Mouse (Mus musculus) R1 (cell line): ENCODE data around the gene Myog.
A peak's percentile ranks its signal among the peaks of the same experiment; 100 is the strongest.
"Not testable (repeated sequence)": the region's sequence is repeated elsewhere in the genome, so short reads cannot be mapped to it uniquely, and the experiment has no call there.

ENCODE experiments used
- DNase-seq: peaks from one replicate; pipeline ENCODE4 v3.0.0-alpha.2; 2018; ENCODE audit warnings: low read depth, low spot score

Gene Myog

DNA sequence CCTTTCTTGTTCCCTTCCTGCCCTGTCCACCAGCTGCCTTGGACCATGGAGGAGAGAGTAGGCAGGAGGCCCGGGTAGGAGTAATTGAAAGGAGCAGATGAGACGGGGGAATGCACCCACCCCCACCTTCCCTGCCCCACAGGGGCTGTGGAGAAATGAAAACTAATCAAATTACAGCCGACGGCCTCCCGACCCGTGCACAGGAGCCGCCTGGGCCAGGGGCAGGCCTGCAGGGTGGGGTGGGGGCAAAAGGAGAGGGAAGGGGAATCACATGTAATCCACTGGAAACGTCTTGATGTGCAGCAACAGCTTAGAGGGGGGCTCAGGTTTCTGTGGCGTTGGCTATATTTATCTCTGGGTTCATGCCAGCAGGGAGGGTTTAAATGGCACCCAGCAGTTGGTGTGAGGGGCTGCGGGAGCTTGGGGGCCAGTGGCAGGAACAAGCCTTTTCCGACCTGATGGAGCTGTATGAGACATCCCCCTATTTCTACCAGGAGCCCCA is at the start of gene Myog:
Gene Myog (plus strand): TSS at position 392 of the 502 bp plus-strand sequence.
- no peak for DNase-seq

DNA sequence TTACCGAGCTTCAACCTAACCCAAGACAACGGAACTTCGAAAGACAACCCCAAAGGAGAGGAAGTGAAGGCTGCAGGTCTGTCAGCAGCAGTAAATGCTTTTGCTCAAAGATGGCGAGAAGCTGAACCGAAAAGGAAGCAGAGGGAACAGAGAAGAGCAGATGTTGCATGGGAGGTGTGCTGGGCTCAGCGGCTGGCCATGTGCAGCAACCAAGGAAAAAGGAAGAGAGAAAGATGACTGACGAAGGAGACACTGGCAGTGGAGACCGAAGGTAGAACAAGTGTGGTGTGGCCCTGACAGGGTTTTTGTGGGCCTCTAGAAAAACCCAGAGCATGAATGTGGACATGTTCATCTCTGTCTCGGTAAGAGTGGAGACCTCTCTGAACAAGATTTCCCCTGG is 49.1 kb upstream of the Myog start:
- no peak for DNase-seq

DNA sequence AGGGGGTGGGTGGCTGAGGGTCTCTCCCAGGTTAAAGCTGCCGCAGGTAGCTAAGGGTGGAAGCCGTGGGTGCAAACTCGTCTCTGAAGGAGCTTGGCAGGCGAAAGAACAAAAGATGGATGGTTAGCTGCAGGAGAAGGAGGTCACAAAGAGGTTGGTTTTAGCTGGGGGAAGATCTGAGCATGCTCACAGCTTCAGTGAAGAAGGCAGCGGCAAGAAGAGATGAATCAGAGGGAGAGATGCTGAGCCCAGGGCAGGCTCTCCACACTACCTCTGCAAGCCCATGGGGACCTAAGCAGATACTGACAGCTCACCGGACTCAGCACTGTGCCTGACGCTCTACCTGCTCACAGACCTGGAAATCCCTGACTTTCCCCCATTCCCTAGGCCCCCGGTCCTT is 48.5 kb upstream of the Myog start:
- no peak for DNase-seq

DNA sequence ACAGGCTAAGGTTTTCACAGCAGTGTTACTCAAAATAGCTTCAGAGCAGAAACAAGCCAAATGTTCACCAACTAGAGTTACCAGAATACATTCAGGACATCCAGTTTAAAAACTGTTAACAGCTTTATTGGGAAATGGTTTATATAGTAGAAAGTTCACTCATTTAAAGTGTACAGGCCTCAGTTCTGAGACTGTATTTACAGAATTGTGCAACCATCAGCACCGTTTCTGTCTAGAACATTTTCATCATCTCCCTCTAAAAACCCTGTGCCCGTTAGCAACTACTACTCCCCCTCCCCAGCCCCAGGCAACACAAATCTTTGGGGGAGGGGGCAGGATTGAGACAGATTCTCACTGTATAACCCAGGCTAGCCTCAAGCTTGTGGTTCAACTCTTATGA is 47.5 kb upstream of the Myog start:
- DNase-seq, result no peak

DNA sequence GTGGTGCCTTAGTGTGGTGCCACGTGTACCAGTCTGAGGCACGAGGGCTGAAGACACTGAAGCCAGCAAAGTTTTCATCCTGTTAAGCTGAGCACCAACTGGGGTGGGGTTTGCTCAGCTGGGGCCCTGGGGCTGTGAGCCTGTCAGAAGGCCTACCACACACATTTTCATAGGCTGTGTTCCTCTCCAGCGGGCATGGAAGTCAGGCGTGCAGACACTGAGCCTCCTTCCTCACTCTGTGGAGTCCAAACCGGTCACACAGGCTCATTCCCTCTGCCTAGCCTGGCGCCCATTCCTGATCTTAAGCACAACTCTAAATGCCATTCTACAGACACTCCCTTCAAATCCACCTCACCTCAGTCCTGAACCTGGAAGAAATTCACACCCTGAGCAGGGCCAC is 46.3 kb upstream of the Myog start:
- no peak for DNase-seq

DNA sequence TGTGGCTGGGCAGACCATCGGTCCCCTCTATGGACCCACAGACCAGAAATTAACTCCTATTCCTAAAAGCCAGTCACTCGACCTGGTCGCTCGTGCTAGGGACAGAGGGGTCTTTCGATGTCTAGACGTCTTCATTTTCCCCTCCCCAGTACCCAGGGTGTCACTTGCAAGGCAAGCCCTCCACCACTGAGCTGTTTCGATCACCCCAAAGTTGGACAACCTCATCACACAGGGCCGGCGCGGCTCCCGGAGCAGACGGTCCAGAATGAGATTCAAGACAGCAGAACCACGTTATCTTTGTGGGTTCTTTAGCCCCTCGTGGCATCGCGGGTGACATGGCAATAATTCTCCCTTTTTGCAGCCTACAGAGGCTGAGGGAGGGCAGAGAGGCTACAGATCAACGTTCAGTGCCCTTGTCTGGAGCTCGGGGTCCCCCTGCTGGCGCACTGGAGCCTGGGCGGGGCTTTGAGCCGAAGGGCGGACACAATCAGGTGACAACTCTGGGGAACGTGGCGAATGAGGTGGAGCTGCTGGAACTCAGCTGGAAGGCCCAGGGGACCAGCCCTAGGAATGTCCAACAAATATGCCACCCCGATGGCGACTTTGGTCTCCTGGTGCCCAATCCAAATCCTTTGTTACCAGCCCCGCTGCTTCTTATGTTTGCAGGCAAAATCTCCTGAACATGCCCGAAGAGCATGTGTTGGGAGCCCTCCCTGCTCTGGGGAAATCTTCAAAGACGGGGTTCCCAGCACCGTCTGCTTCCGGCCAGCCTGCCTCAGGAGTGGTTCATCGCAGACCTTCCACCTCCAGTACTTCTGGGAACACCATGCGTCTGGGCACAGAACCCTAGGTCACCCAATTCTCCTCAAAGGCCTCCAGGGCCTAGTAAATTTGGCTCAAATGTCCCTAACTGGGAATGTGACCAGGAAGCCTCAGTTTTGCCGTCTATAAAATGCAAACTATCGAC is 45.6 kb upstream of the Myog start:
- peak; percentile 85 for DNase-seq

DNA sequence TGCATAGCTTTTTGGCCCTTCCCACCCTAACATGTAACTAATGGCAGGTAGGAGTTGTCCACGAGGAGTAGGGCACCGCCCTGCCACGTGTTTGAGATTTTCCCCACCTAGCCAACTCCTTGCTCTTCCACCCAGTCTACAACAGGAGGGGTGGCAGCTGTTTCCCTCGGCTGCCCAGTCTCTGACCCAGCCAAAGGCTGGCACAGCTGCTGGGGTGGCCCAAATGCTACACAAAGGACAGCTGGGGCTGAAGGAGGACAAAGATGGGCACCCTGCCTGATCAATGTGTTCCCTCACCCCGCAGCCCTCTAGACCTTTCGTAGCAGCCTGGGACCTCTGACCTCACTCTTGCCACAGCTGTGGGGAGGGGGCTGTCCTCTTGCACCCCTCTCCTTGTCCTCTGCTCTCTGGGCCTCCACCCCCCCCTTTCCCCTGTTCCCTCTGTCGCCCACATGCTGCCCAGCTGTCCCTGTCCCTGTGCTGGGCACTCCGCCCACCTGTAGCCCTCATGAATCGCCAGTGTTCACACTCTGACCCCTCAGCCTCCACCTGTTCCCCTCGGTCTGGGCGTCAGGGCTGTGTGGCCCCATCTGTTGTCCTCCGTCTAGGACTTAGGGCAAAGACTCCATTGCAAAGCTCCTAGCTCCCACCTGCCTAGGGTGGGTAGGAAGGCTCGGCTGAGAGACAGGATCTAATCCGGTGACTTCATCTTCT is 44.6 kb upstream of the Myog start:
- DNase-seq, result no peak

DNA sequence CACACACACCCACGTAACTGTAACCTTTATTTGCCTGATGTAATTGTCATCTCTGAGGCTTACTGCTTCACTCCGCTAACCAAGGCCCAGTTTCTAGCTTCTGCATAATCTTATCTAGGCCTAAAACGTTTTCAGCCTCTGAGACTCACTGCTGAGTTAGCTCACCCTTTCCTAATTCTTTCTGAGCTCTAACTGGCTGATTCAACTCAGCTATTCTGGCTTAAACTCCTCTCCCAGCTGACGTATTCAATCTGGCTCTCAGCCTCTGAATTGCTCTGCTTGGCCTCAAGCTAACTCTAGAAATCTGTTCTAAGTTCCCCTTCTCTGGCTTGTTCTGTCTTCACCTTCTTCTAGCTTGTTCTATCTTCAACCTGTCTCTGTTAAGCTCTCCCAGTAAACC is 43.2 kb upstream of the Myog start:
- DNase-seq, result no peak

DNA sequence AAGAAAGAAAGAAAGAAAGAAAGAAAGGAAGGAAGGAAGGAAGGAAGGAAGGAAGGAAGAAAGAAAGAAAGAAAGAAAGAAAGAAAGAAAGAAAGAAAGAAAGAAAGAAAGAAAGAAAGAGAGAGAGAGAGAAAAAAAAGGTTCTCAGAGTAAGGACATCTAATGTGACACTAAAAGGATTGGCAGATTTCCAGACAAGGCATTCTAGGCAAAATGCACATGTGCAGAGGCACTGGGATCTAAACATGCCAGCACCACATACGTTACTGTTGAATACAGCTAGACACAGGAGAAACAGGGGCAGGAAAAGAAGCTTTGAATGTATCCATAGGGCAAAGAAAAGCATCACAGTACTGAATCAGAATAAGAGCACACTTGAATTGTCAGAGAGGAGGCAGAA is 40.1 kb upstream of the Myog start:
- not testable (repeated sequence) for DNase-seq

DNA sequence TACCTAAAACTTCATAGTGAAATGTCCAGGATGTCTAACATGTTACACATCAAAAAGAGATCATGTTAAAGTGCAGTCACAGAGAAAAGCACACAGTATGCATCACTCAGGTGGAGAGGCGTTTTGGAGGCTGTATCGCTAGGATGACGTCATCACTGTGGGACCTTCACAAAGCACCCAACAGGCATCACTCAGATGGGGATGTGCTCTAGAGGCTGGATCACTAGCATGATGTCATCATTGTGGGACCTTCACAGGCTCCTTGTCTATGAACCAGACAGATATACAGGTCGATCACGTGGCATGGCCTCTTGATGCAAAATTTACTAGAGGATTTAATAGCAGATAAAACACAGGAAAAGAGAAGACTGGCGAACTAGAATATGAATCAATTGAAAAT is 25.4 kb upstream of the Myog start:
- DNase-seq, result peak; percentile 67

DNA sequence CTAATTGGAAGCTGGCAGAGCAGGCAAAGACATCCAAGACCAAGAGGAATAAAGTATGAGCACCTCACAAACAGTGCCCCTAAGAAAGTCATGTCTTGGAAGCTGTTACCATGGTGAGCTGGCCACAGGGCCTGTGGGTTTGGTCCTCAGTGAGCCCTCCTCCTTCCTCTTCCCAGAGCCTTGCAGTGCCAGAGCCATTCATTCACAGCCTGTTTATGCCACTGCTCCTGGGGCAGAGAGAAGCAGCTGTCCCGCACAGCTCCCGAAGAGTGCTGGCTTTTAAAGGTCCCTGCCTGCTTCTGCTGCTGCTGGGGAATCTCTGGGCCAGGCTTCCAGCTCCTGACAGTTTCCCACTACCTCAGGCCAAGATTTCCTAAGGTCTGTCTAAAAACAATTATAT is 24.0 kb upstream of the Myog start:
- DNase-seq, result no peak

DNA sequence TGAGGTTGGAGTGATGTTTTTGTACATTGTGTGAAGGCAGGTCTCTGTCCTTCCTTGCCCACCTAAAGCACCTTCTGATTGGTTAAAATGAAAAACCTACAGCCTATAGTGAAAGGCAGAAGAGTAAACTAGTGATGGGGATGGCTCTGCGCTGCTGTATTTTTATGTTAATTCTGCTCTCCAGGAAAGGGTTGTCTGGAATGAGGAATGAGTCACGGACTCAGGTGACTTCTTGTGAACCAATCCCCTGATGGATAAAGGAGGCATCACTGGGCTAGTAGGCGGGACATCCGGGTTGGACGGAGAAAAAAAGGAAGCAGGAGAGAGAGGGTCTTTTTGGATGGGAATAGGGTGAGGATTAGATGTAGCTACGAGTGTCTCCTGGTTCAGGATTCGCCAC is 19.8 kb upstream of the Myog start:
- peak; percentile 87 for DNase-seq

DNA sequence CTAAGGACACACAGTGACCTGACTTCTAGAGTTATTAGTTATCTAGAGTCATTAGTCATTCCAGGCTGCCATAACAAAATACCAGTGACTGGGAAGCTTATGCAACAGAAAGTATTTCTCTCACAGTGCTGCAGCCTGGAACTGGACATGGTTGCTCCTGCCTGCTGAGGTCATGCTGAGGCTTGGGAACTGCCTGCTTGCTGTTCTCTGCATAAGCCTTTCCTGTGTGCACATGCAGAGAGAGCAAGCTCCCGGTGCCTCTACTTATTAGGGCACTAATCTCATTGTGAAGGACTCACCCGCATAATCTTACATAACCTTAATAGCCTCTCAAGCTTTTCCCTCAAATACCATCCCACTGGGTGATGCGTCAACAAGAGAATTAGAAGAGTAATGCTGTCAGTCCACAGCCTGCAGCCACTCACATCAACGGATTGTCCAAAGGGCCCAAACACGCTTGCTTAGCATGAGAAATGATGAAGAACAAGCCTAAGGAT is 17.0 kb upstream of the Myog start:
- no peak for DNase-seq

DNA sequence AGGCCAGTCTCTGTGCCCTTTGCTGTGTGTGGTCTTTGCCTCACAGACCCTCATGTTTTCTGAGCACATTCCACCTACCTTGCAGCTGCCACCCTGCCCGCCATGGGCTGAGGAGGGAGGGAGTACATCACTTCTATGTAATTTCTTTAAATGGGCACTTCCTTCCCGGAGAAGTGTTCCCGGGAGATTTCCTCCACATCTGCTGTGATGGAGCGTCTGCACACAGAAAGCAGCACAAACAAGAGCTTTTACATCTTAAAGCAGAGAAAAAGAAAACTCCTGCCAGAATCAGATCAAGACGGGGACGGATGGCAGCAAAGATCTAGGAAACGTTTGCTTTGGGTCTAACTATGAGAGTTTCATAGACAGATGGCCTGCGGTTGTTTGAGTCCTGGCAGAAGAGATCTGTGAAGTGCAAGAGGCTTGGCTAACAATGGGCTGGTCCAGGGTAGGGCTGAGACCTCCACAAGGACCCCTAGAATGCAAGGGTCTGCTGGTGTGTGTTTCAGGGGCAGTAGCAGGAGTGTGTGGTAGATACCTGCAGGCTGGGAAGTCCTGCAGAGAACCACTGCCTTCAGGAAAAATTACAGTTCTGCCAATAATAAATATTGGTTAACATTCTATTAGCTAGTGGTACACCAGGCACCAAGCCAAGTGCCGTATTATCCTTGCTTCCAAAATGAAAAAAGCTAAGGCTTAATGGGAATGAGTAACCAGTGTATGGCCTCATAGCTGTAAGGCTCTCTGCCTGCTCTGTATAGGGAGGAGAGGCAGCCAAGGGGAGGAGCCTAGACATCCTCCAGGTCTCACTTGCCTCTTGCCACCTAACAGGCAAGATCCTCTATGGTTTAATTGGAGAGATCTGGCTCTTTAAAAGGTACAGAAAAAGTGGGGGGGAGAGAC is 16.0 kb upstream of the Myog start:
- DNase-seq, result no peak

DNA sequence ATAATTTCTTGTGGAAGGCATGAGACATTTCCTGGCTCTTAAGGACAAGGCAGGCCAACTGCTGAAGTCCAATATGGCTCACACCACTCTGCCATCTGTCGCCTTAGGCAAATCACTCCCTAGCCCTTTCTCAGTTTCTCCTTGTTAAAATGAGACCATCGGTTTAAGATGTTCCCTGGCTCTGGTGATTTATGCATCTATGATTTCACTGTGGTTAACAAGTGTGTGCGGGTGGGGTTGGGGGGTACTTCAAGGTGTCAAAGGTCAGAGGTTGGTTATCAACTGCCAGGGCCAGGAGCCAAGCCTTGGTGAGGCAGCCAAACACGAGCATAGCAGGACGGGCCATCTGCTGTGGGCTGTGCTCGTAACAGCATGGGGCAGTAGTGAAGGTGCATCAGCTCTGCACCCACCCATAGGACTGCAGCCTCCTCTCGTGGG is 15.3 kb upstream of the Myog start:
- DNase-seq, result no peak

DNA sequence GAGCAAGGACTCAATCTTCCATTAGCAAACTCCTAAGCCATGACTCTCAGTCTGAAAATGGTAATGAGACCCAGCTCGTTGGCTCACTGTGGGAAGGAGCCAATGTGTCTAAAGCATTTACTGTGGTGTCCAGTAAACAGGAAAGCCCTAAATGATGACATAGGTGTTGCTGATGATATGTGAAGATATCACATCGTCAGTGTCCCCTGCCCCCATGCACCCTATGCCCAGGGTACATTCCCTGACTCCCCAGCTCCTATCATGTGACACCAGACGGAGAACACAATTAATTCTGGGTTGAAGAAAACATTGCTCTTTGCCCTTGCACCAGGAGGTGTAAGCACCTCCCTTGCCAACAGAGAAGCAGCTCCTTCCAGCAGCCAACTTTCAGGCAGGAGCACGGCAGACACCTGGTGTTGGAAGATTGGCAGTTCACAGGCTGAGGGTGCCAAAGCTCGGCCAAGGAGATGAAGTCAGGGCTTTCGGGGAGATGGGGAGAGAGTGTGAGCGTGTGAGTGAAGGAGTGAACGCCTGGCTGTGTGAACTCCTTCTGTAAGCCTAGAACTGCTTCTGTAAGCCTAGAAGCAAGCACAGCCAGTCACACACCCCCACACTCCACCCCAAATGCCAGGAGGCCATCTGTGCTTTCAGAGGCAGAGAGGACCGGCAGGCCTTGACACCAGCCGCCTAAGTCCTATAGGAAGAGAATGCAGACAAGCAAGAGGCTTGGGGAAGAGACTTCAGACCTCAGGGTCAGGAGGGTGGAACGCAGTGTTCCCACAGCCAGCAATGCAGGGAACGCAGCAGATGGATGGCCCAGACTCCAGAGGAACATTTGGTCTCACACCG is 13.9 kb upstream of the Myog start:
- no peak for DNase-seq

DNA sequence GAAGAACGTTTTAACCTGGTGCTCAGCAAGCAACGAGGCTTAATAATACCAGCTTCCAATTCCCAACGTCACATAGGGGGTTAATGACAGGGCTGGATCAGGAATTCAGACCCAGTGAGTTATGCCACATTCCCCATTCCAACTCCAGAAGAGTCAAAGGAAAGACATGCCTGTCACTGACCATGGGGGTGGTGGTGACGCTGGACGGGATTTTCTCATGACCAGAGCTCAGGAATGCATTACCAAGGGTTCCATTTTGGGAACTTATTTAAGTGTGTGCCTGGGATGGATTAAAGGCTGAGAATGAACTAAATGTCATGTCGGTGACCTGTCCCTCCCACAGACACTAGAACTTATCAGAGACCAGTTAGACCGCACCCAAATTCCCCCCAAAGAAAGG is 13.0 kb upstream of the Myog start:
- DNase-seq, result no peak

DNA sequence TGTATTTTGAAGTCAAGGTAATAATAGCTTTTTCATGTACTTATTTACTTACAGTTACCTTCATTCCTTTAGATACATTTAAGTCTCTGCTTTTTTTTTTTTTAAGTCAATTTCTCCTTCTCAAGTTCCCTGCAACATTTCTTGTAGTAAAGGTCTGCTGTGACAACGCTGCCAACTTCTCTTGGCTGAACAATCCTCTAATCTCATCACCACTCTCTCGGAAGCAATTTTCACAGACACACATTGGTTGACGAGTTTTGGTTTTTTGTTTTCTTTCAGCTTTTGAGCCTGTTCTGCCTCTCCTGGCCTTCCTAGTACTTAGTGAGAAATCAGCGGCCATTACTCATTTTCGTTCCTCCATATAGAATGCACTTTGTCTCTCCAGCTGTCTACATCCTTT is 9.6 kb upstream of the Myog start:
- no peak for DNase-seq

DNA sequence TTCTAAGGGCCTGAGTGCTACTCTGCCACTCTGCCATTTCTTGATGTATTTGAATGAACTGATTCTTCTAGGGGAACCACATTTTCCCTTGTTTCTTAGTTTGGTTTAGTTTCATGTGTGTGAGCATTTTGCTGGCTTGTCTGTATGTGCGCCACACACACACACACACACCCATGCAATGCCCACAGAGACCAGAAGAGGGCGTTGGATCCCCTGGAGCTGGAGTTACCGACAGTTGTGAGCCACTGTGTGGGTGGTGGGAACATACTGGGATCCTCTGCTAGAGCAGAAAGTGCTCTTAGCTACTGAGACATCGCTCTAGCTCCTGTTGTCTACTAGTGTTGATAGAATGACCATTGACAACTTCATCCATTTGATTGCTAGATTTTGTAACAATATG is 8.2 kb upstream of the Myog start:
- peak; percentile 54 for DNase-seq

DNA sequence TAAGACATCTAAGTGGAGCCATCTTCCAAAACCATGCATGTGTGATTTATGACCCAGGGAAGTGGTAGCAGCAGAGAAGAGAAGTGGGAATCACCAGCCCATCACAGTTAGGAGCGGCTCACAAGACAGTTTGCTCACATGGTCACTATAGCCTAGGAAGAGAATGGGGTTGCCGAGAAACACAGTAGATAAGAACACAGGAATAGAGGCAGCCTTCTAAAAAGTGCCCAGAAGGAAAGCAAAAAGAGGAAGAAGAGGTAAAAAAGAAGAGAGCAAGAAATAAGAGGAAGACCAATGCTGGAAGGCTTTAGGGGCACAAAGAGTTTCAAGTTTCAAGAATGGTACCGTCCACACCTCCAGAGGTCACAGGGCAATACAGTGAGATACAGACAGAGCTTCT is 7.4 kb upstream of the Myog start:
- DNase-seq, result no peak

DNA sequence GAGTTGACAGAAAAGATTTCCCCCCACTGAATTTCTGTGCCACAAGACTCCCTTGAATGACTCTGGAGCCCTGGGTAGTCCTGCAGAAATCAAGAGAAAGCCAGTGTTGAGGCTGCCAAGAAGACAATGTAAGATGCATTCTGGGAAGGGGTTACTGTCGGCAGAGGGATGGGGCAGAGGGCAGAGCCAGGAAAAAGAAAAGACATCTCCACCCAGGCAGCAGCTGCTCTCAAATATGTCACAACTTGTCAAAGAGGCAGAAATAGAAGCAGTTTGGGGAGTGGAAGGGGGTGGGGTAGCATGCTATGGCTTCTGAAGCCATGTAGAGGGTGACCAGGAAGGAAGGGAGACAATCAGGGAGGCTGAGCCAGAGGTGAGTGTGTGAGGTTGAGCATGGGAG is 6.7 kb upstream of the Myog start:
- DNase-seq, result no peak
